Mouse (Mus musculus) midbrain, embryonic 14.5 days (tissue): ENCODE results near the gene Gm20388. TPM values are rescaled to one million over a fixed set of nuclear protein-coding genes. Genes with fewer than 3 reads are reported as not detected.

Source experiments
- ATAC-seq: fragments of 200-750 bp; cut with Nextera tagmentation; 2 replicates; pipeline ENCODE4 v1.8.0; 2017; ENCODE audit warnings: moderate number of reproducible peaks, moderate library complexity; ENCODE audit not compliant: low FRiP score, low TSS enrichment
- DNase-seq: peaks from one replicate; pipeline ENCODE4 v3.0.0-alpha.2; 2015
- H3K27ac ChIP-seq: fragments of 300-500 bp; sonication (generic); replicated peaks from 2 replicates; pipeline ENCODE4 v1.5.1; 2014; ENCODE audit warnings: mild to moderate bottlenecking, low read depth, low read length, moderate library complexity
- H3K27me3 ChIP-seq: fragments of 300-500 bp; sonication (generic); 2 replicates; pipeline ENCODE4 v1.6.1; 2014; ENCODE audit warnings: low read length, control low read depth, mixed read lengths; ENCODE audit not compliant: control insufficient read depth, insufficient read depth
- H3K36me3 ChIP-seq: fragments of 300-500 bp; sonication (generic); 2 replicates; pipeline ENCODE4 v1.6.1; 2014; ENCODE audit warnings: low read length, control low read depth; ENCODE audit not compliant: control insufficient read depth, insufficient read depth
- H3K4me1 ChIP-seq: fragments of 300-500 bp; sonication (generic); 2 replicates; pipeline ENCODE4 v1.6.1; 2014; ENCODE audit warnings: mild to moderate bottlenecking, antibody characterized with exemption, low read length, control low read depth; ENCODE audit not compliant: control insufficient read depth, insufficient read depth
- H3K4me2 ChIP-seq: fragments of 300-500 bp; sonication (generic); 2 replicates; pipeline ENCODE4 v1.6.1; 2014; ENCODE audit warnings: mild to moderate bottlenecking, low read length, moderate library complexity
- H3K4me3 ChIP-seq: fragments of 300-500 bp; sonication (generic); replicated peaks from 2 replicates; pipeline ENCODE4 v1.5.1; 2014; ENCODE audit warnings: low read depth, low read length
- H3K9ac ChIP-seq: fragments of 300-500 bp; sonication (generic); replicated peaks from 2 replicates; pipeline ENCODE4 v1.6.1; 2014; ENCODE audit warnings: mild to moderate bottlenecking, low read length, moderate library complexity
- H3K9me3 ChIP-seq: fragments of 300-500 bp; sonication (generic); 2 replicates; pipeline ENCODE4 v1.6.1; 2016; ENCODE audit warnings: low read length, control low read depth, mixed read lengths; ENCODE audit not compliant: control insufficient read depth
- WGBS: fragments of 180-500 bp; shearing (Covaris S2); extraction: QIAGEN DNeasy Blood & Tissue Kit; methylation state at CpG from one replicate; pipeline ENCODE4 v1.1.7; 2014; 5-methylcytosine and 5-hydroxymethylcytosine counted together
- polyA plus RNA-seq: library from polyadenylated mRNA; unstranded; fragments of >200 nt; fragmentation: Nextera tagmentation; extraction: Ambion mirVana; gene quantifications from 2 replicates; pipeline ENCODE4 v1.2.1, GENCODE M21; 2014

Gene Gm20388
- polyA plus RNA-seq, 1 experiment from 2014 or later: 4.1 TPM

DNA sequence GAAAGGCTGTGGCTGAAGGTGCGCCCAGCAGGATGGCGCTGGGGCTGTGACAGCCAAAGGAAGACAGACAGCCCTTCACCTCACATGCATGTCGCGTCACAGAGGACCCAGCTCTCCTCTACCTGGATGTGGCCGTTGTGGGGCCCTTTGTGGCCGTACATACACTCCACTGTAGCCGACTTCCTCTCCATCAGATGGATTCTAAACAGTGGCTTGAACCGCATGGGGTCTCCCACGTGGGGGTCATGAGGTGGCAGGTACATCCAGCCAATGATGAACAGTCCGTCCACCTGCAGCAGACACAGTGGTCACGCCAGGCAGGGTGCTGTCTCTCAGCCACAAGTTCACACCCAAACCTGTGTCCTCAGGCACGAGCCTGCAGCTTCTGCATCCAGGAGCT is 1649.2 kb downstream of the Gm20388 start:
- no peak overlapping the region for H3K4me3 ChIP-seq
- 94% methylated on average over 12 of the region's 12 CpGs for WGBS
- DNase-seq (no peak), ATAC-seq (no peak)
- no peaks in the 10 kb centered on the region for H3K27me3 ChIP-seq
- H3K4me1 ChIP-seq: no peaks in the 10 kb centered on the region
- no peak overlapping the region for H3K4me2 ChIP-seq
- H3K9ac ChIP-seq: no peak overlapping the region
- H3K9me3 ChIP-seq: no peaks in the 10 kb centered on the region
- peaks cover 38% of the 10 kb centered on the region for H3K36me3 ChIP-seq
- no peak overlapping the region for H3K27ac ChIP-seq

DNA sequence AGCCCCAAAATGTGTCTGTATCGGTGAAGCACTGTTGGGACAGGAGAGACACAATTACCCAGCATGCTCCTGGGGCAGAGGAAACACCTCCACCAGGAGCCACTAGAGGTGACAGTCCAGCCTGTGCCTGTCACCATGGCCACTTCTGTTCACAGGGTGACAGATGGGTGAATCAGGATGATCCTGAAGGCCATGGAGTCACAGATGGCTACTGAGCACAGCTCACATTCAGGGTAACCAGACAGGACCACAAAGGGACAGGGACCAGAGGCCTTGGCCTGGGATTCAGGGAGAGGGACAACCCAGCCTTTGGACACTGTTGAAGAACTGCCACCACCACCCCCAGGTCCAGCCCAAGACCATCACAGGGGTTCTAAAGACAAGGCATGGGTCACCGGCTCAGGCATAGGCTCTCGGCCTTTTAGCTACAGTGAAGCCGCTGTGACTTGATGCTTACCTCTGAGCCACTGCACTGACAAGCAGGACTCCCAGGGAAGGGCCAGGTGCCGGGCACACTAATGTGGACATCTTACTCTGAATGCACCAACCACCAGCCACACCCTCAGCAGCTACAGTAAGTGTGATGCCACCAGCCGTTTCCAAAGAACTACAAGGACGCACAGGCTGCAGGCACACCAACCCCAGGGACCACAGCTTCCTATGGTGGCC is 1649.9 kb downstream of the Gm20388 start:
- ATAC-seq (no peak), DNase-seq (no peak)
- Histone ChIP-seq H3K9ac (no peak overlapping the region), H3K9me3 (no peaks in the 10 kb centered on the region), H3K4me1 (no peaks in the 10 kb centered on the region), H3K4me3 (no peak overlapping the region), H3K36me3 (peaks cover 31% of the 10 kb centered on the region), H3K27me3 (no peaks in the 10 kb centered on the region), H3K27ac (no peak overlapping the region), H3K4me2 (no peak overlapping the region)
- WGBS: 92% methylated on average over 7 of the region's 7 CpGs

GRCm38 (mm10) chr8:121561636-121562345 is 1651.2 kb downstream of the Gm20388 start:
- no peak overlapping the region for H3K4me2 ChIP-seq
- H3K4me1 ChIP-seq: no peaks in the 10 kb centered on the region
- WGBS: 88% methylated on average over 16 of the region's 16 CpGs
- H3K9me3 ChIP-seq: no peaks in the 10 kb centered on the region
- DNase-seq (no peak), ATAC-seq (no peak)
- H3K27ac ChIP-seq: no peak overlapping the region
- no peaks in the 10 kb centered on the region for H3K27me3 ChIP-seq
- no peak overlapping the region for H3K4me3 ChIP-seq
- peaks cover 33% of the 10 kb centered on the region for H3K36me3 ChIP-seq
- no peak overlapping the region for H3K9ac ChIP-seq

- WGBS: 80% methylated on average over 9 of the region's 9 CpGs
- no peak overlapping the region for H3K9ac ChIP-seq
These were observed 1652.3 kb downstream of the Gm20388 start for GRCm38 (mm10) chr8:121562941-121563351.

GRCm38 (mm10) chr8:121563701-121564100 is 1653.1 kb downstream of the Gm20388 start:
- H3K4me2 ChIP-seq: no peak overlapping the region
- H3K4me1 ChIP-seq: no peaks in the 10 kb centered on the region
- H3K36me3 ChIP-seq: peaks cover 22% of the 10 kb centered on the region
- DNase-seq: no peak
- no peaks in the 10 kb centered on the region for H3K9me3 ChIP-seq
- H3K4me3 ChIP-seq: no peak overlapping the region
- no peak overlapping the region for H3K27ac ChIP-seq
- no peaks in the 10 kb centered on the region for H3K27me3 ChIP-seq
- no peak overlapping the region for H3K9ac ChIP-seq
- no peak for ATAC-seq
- WGBS: 56% methylated on average over 6 of the region's 6 CpGs

More at GRCm38 (mm10) chr8:121562941-121563351, 1652.3 kb downstream of the Gm20388 start:
- no peaks in the 10 kb centered on the region for H3K27me3 ChIP-seq
- no peak overlapping the region for H3K4me3 ChIP-seq
- no peak for DNase-seq
- H3K9me3 ChIP-seq: no peaks in the 10 kb centered on the region
- H3K36me3 ChIP-seq: peaks cover 30% of the 10 kb centered on the region
- no peak for ATAC-seq
- no peak overlapping the region for H3K27ac ChIP-seq
- no peaks in the 10 kb centered on the region for H3K4me1 ChIP-seq
- H3K4me2 ChIP-seq: no peak overlapping the region

DNA sequence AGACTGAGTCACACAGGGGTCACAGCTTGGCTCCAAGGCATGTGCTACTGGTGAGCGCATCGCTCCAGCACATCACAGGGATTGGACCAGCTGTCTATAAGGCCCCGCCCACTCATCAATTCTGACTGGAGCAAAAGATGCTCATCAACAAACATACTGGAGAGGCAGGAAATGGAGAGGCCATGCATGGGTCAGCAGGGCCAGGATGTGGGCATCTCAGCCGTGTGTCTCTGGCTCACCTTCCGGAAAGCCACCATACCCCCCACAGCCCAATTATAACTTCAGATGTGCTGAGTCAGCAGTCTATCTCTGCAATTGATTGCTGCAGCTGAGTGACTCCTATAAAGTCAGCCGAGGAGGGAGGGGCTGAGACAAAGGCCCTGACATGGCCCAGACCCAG is 1657.7 kb downstream of the Gm20388 start:
- WGBS: 77% methylated on average over 6 of the region's 6 CpGs
- H3K4me1 ChIP-seq: no peaks in the 10 kb centered on the region

DNA sequence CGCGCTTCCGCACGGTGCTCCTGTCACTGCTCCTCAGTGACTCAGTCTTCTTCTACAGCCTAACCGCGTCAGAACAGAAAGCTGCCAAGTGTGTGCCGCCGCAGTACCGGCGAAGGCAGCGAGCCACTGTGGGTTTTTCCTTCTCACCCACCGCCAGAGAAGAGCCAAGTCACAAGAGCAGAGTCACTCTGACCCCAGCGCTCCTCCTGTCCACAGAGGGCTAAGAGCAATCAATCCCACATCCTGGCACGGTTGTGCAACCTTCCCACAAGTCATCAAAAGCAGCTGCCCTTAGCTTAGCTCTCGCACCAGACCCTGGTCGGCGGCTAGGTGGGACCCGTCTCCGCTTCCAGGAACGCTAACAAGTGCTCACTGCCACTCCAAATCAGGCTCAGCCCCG is 1659.7 kb downstream of the Gm20388 start:
- DNase-seq: no peak
- Histone ChIP-seq H3K9ac (no peak overlapping the region), H3K4me3 (no peak overlapping the region), H3K9me3 (no peaks in the 10 kb centered on the region), H3K27ac (no peak overlapping the region), H3K36me3 (peaks cover 5% of the 10 kb centered on the region; the same call in 1 of the 2 replicates), H3K4me1 (no peaks in the 10 kb centered on the region), H3K27me3 (no peaks in the 10 kb centered on the region), H3K4me2 (no peak overlapping the region)
- 89% methylated on average over 21 of the region's 21 CpGs for WGBS
- ATAC-seq: no peak

More for the DNA sequence above, 1657.7 kb downstream of the Gm20388 start:
- no peak overlapping the region for H3K4me2 ChIP-seq
- DNase-seq (no peak), ATAC-seq (no peak)
- no peaks in the 10 kb centered on the region for H3K9me3 ChIP-seq
- H3K9ac ChIP-seq: no peak overlapping the region
- H3K27ac ChIP-seq: no peak overlapping the region
- no peak overlapping the region for H3K4me3 ChIP-seq
- no peaks in the 10 kb centered on the region for H3K27me3 ChIP-seq
- H3K36me3 ChIP-seq: peaks cover 5% of the 10 kb centered on the region; the same call in 1 of the 2 replicates

DNA sequence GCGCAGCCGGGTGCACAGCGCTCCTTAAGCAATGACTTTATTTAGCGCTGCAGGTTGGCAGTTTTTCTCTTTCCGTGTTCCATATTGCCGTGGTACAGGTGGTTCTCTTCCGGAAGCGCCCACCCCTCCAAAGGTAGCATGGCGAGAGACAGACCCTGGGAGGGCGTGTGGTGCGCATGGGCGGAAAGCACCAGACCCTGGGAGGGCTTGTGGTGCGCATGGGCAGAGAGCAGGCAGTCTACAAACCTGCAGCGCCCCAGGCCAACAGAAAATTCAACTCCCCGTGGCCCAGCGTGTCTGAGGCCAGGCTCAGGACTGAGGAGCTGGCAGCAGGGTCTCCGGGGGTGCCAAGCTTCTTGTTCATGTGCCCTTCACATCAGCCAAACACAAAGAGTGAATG is 1660.2 kb downstream of the Gm20388 start:
- Histone ChIP-seq H3K4me2 (no peak overlapping the region), H3K4me1 (0 out of 2 replicates have a peak, but pooled peaks cover 2% of the 10 kb centered on the region), H3K4me3 (no peak overlapping the region), H3K27me3 (no peaks in the 10 kb centered on the region), H3K27ac (no peak overlapping the region), H3K9ac (no peak overlapping the region), H3K36me3 (peaks cover 3% of the 10 kb centered on the region; the same call in 1 of the 2 replicates), H3K9me3 (no peaks in the 10 kb centered on the region)
- 87% methylated on average over 17 of the region's 17 CpGs for WGBS
- DNase-seq (no peak), ATAC-seq (no peak)

GRCm38 (mm10) chr8:121572121-121572520 is 1661.5 kb downstream of the Gm20388 start:
- Histone ChIP-seq H3K27ac (no peak overlapping the region), H3K4me3 (no peak overlapping the region), H3K27me3 (no peaks in the 10 kb centered on the region), H3K4me2 (no peak overlapping the region), H3K36me3 (no peaks in the 10 kb centered on the region), H3K9ac (no peak overlapping the region), H3K9me3 (no peaks in the 10 kb centered on the region), H3K4me1 (peaks cover 10% of the 10 kb centered on the region)
- DNase-seq (no peak), ATAC-seq (no peak)
- 83% methylated on average over 7 of the region's 7 CpGs for WGBS
